Comparison of ENCODE assay signal across 17 mouse cellular contexts in the genomic region with DNA sequence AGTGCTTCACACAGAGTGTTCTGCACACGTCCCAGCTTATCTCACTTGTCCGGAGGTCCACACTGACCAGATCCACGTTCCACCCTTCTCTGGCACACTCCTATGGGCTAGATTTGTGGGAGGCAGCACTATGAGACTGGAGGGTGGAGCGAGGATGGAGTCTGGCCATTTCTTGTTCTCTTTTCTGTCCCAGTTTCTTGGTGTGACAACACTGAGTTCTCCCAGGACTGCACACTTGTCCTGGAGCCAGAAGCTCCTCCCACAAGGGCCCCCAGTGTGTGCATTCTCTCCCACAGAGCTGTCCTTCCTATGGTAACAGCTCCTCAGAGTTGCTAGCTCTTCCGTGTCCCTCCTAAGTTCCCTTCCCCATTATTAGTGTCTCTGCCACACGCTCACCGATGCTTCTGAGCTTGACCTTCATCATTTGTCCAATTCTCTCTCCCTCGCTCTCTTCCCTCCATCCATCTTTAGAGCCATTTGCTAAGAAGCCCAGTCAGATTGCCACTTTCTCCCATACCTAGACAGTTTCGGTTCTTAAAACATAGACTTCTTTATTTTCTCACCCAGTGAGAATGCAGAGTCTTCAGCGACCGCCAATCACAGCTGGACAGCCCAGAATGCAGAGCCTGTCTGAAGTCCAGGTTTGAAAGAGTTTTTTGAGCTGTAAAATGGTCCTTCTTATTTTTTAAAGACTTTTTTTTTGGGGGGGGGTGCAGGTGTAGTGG. TPM values are rescaled to one million over a fixed set of nuclear protein-coding genes. Genes with fewer than 3 reads are reported as not detected.
DNase-seq lines count a peak whose midpoint lies in the region; ATAC-seq and TF ChIP-seq lines count a peak whose summit lies in the region.
"Had no signal": no experiment of that assay in that cellular context is flagged by ENCODE, and none has a peak within 500 bp of the region (broad histone marks: within the 10 kb centered on the region; RNA-seq: fewer than 3 reads in every experiment).

No protein-coding gene starts in this region.

- TF ChIP-seq CTCF in midbrain, postnatal 0 days (IDR thresholded peaks at IDR 0.05), result no peak

- WGBS in hindbrain, embryonic 15.5 days, result 69% methylated on average over 11 of the region's 11 CpGs
- 75% methylated on average over 11 of the region's 11 CpGs for WGBS in hindbrain, embryonic 12.5 days
- 74% methylated on average over 11 of the region's 11 CpGs for WGBS in midbrain, postnatal 0 days
- 78% methylated on average over 11 of the region's 11 CpGs for WGBS in midbrain, embryonic 13.5 days
- WGBS in neural tube, embryonic 15.5 days, result 76% methylated on average over 11 of the region's 11 CpGs

- no peaks in the 10 kb centered on the region for H3K27me3 ChIP-seq in hindbrain, embryonic 15.5 days
- no peaks in the 10 kb centered on the region for H3K27me3 ChIP-seq in hindbrain, embryonic 12.5 days
- H3K27me3 ChIP-seq in midbrain, postnatal 0 days (ENCODE audit: insufficient read depth, low read length), result no peaks in the 10 kb centered on the region
- no peaks in the 10 kb centered on the region for H3K27me3 ChIP-seq in midbrain, embryonic 13.5 days
- H3K27me3 ChIP-seq in neural tube, embryonic 15.5 days (replicated peaks), result no peaks in the 10 kb centered on the region
- H3K27me3 ChIP-seq: embryonic facial prominence, embryonic 12.5 days; neural tube, embryonic 13.5 days had no signal

- H3K27ac ChIP-seq in hindbrain, embryonic 15.5 days (replicated peaks), result no peak overlapping the region
- no peak overlapping the region for H3K27ac ChIP-seq in hindbrain, embryonic 12.5 days
- H3K27ac ChIP-seq in midbrain, postnatal 0 days (ENCODE audit: low read depth, low read length), result no peak overlapping the region
- H3K27ac ChIP-seq in midbrain, embryonic 13.5 days, result no peak overlapping the region
- peak overlapping the region; percentile 41; the same call in 1 of the 2 replicates for H3K27ac ChIP-seq in neural tube, embryonic 15.5 days (replicated peaks)
- H3K27ac ChIP-seq: embryonic facial prominence, embryonic 12.5 days; midbrain, embryonic 10.5 days; neural tube, embryonic 13.5 days had no signal

- no peak overlapping the region for H3K4me3 ChIP-seq in hindbrain, embryonic 15.5 days
- no peak overlapping the region for H3K4me3 ChIP-seq in hindbrain, embryonic 12.5 days
- no peak overlapping the region for H3K4me3 ChIP-seq in midbrain, postnatal 0 days (ENCODE audit: low read depth, low read length)
- H3K4me3 ChIP-seq in midbrain, embryonic 13.5 days (replicated peaks), result no peak overlapping the region
- no peak overlapping the region for H3K4me3 ChIP-seq in neural tube, embryonic 15.5 days (replicated peaks)
- H3K4me3 ChIP-seq: embryonic facial prominence, embryonic 12.5 days; midbrain, embryonic 10.5 days; neural tube, embryonic 13.5 days had no signal

- H3K4me1 ChIP-seq in hindbrain, embryonic 15.5 days (replicated peaks), result no peaks in the 10 kb centered on the region
- peaks cover 6% of the 10 kb centered on the region; the same call in 1 of the 2 replicates for H3K4me1 ChIP-seq in hindbrain, embryonic 12.5 days
- H3K4me1 ChIP-seq in midbrain, postnatal 0 days (ENCODE audit: insufficient read depth, low read length), result no peaks in the 10 kb centered on the region
- no peaks in the 10 kb centered on the region for H3K4me1 ChIP-seq in midbrain, embryonic 13.5 days (replicated peaks)
- H3K4me1 ChIP-seq in neural tube, embryonic 15.5 days, result no peaks in the 10 kb centered on the region

- H3K9me3 ChIP-seq in hindbrain, embryonic 15.5 days, result no peaks in the 10 kb centered on the region
- H3K9me3 ChIP-seq in hindbrain, embryonic 12.5 days (replicated peaks), result no peaks in the 10 kb centered on the region
- no peaks in the 10 kb centered on the region for H3K9me3 ChIP-seq in midbrain, postnatal 0 days (ENCODE audit: low read length)
- H3K9me3 ChIP-seq in midbrain, embryonic 13.5 days, result no peaks in the 10 kb centered on the region
- H3K9me3 ChIP-seq in neural tube, embryonic 15.5 days (replicated peaks), result no peaks in the 10 kb centered on the region
- H3K9me3 ChIP-seq: embryonic facial prominence, embryonic 12.5 days; midbrain, embryonic 10.5 days; neural tube, embryonic 13.5 days had no signal

- DNase-seq in midbrain, postnatal 0 days (ENCODE audit: low spot score), result peak; percentile 58
- DNase-seq in heart, adult 9 months (ENCODE audit: low spot score in 2 of 2), result peak; percentile 31 to 46
- no peak for DNase-seq in embryo, embryonic 10.5 days (ENCODE audit: low spot score)
- DNase-seq: cerebellum, adult 8-10 months; kidney, adult 11 months; lung, adult 2 months had no signal

- H3K4me2 ChIP-seq in hindbrain, embryonic 15.5 days, result no peak overlapping the region
- H3K4me2 ChIP-seq in hindbrain, embryonic 12.5 days (replicated peaks), result no peak overlapping the region
- H3K4me2 ChIP-seq in midbrain, postnatal 0 days (ENCODE audit: low read depth, low read length, poor library complexity, severe bottlenecking), result no peak overlapping the region
- H3K4me2 ChIP-seq in midbrain, embryonic 13.5 days (replicated peaks), result no peak overlapping the region
- no peak overlapping the region for H3K4me2 ChIP-seq in neural tube, embryonic 15.5 days
- H3K4me2 ChIP-seq: embryonic facial prominence, embryonic 12.5 days; neural tube, embryonic 13.5 days had no signal

- ATAC-seq in hindbrain, embryonic 15.5 days (ENCODE audit: low FRiP score, low read depth), result peak; percentile 65; the same call in 1 of the 2 replicates
- no peak for ATAC-seq in hindbrain, embryonic 12.5 days (ENCODE audit: low FRiP score)
- no peak for ATAC-seq in midbrain, postnatal 0 days (ENCODE audit: low FRiP score)
- no peak for ATAC-seq in midbrain, embryonic 13.5 days
- ATAC-seq in neural tube, embryonic 15.5 days (ENCODE audit: low FRiP score), result peak; percentile 65

- no peaks in the 10 kb centered on the region for H3K36me3 ChIP-seq in hindbrain, embryonic 15.5 days
- H3K36me3 ChIP-seq in hindbrain, embryonic 12.5 days, result no peaks in the 10 kb centered on the region
- H3K36me3 ChIP-seq in midbrain, postnatal 0 days (ENCODE audit: insufficient read depth, low read length), result no peaks in the 10 kb centered on the region
- no peaks in the 10 kb centered on the region for H3K36me3 ChIP-seq in midbrain, embryonic 13.5 days
- H3K36me3 ChIP-seq in neural tube, embryonic 15.5 days, result no peaks in the 10 kb centered on the region
- H3K36me3 ChIP-seq: embryonic facial prominence, embryonic 12.5 days; midbrain, embryonic 10.5 days; neural tube, embryonic 13.5 days had no signal

- no peak overlapping the region for H3K9ac ChIP-seq in hindbrain, embryonic 15.5 days
- no peak overlapping the region for H3K9ac ChIP-seq in hindbrain, embryonic 12.5 days
- no peak overlapping the region for H3K9ac ChIP-seq in midbrain, postnatal 0 days (replicated peaks; ENCODE audit: low read length, poor library complexity, severe bottlenecking)
- no peak overlapping the region for H3K9ac ChIP-seq in midbrain, embryonic 13.5 days (replicated peaks)
- no peak overlapping the region for H3K9ac ChIP-seq in neural tube, embryonic 15.5 days (replicated peaks)
- H3K9ac ChIP-seq: embryonic facial prominence, embryonic 12.5 days; neural tube, embryonic 13.5 days had no signal

RNA-seq across cellular contexts. Expression of a gene that starts 18.0 kb away (rescaled TPM):
- 2.0 and 2.3 TPM in 2 replicates for polyA plus RNA-seq in hindbrain, embryonic 15.5 days (2015; fragmentation: Nextera tagmentation; extraction: Ambion mirVana)
- 2.8 and 3.8 TPM in 2 replicates for polyA plus RNA-seq in hindbrain, embryonic 12.5 days (2016; fragmentation: Nextera tagmentation; extraction: Ambion mirVana)
- 1.3 and 4.9 TPM in 2 replicates for total RNA-seq in midbrain, postnatal 0 days (2014; rRNA removed)
- polyA plus RNA-seq in midbrain, postnatal 0 days (2015; fragmentation: Nextera tagmentation; extraction: Ambion mirVana), result 1.3 and 1.6 TPM in 2 replicates
- polyA plus RNA-seq in midbrain, embryonic 13.5 days (2015; fragmentation: Nextera tagmentation; extraction: Ambion mirVana), result 1.3 and 1.5 TPM in 2 replicates
- 3.5 and 3.6 TPM in 2 replicates for polyA plus RNA-seq in neural tube, embryonic 15.5 days (2015; fragmentation: Nextera tagmentation; extraction: Ambion mirVana)

RNA-seq across cellular contexts. Expression of a gene that starts 48.9 kb away (rescaled TPM):
- not detected in 2 replicates for polyA plus RNA-seq in hindbrain, embryonic 15.5 days (2015; fragmentation: Nextera tagmentation; extraction: Ambion mirVana)
- polyA plus RNA-seq in hindbrain, embryonic 12.5 days (2016; fragmentation: Nextera tagmentation; extraction: Ambion mirVana), result not detected in 2 replicates
- not detected in 2 replicates for total RNA-seq in midbrain, postnatal 0 days (2014; rRNA removed)
- polyA plus RNA-seq in midbrain, postnatal 0 days (2015; fragmentation: Nextera tagmentation; extraction: Ambion mirVana), result not detected in 2 replicates
- polyA plus RNA-seq in midbrain, embryonic 13.5 days (2015; fragmentation: Nextera tagmentation; extraction: Ambion mirVana), result not detected in 2 replicates
- polyA plus RNA-seq in neural tube, embryonic 15.5 days (2015; fragmentation: Nextera tagmentation; extraction: Ambion mirVana), result not detected in 2 replicates
- total RNA-seq: layer of hippocampus, adult 18-20 months; left cerebral cortex, postnatal 25 days had no signal
- polyA plus RNA-seq: embryonic facial prominence, embryonic 12.5 days; forebrain, embryonic 11.5 days; lung, adult 2 months; midbrain, embryonic 10.5 days; neural tube, embryonic 13.5 days; urinary bladder, adult 2 months had no signal

RNA-seq across cellular contexts. Expression of a gene that starts 52.9 kb away (rescaled TPM):
- polyA plus RNA-seq in hindbrain, embryonic 15.5 days (2015; fragmentation: Nextera tagmentation; extraction: Ambion mirVana), result 4.6 and 4.9 TPM in 2 replicates
- polyA plus RNA-seq in hindbrain, embryonic 12.5 days (2016; fragmentation: Nextera tagmentation; extraction: Ambion mirVana), result 12.6 and 15.8 TPM in 2 replicates
- 1.6 and 1.9 TPM in 2 replicates for total RNA-seq in midbrain, postnatal 0 days (2014; rRNA removed)
- polyA plus RNA-seq in midbrain, postnatal 0 days (2015; fragmentation: Nextera tagmentation; extraction: Ambion mirVana), result 1.8 and 1.9 TPM in 2 replicates
- 10.2 and 10.8 TPM in 2 replicates for polyA plus RNA-seq in midbrain, embryonic 13.5 days (2015; fragmentation: Nextera tagmentation; extraction: Ambion mirVana)
- polyA plus RNA-seq in neural tube, embryonic 15.5 days (2015; fragmentation: Nextera tagmentation; extraction: Ambion mirVana), result 4.6 and 7.6 TPM in 2 replicates

RNA-seq across cellular contexts. Expression of a gene that starts 52.9 kb away (rescaled TPM):
- polyA plus RNA-seq in hindbrain, embryonic 15.5 days (2015; fragmentation: Nextera tagmentation; extraction: Ambion mirVana), result 14.5 TPM in 2 replicates
- 14.5 and 17.6 TPM in 2 replicates for polyA plus RNA-seq in hindbrain, embryonic 12.5 days (2016; fragmentation: Nextera tagmentation; extraction: Ambion mirVana)
- total RNA-seq in midbrain, postnatal 0 days (2014; rRNA removed), result 21.5 and 39.0 TPM in 2 replicates
- 12.8 and 14.7 TPM in 2 replicates for polyA plus RNA-seq in midbrain, postnatal 0 days (2015; fragmentation: Nextera tagmentation; extraction: Ambion mirVana)
- polyA plus RNA-seq in midbrain, embryonic 13.5 days (2015; fragmentation: Nextera tagmentation; extraction: Ambion mirVana), result 14.8 and 15.5 TPM in 2 replicates
- 14.4 and 16.0 TPM in 2 replicates for polyA plus RNA-seq in neural tube, embryonic 15.5 days (2015; fragmentation: Nextera tagmentation; extraction: Ambion mirVana)

Comparison
In these comparisons a context has a peak if more than half of its experiments do, and no peak if none do; other contexts are left out.
1. ATAC-seq: peak in hindbrain, embryonic 15.5 days (single experiment) and neural tube, embryonic 15.5 days (single experiment); none in hindbrain, embryonic 12.5 days (single experiment), midbrain, postnatal 0 days (single experiment) and midbrain, embryonic 13.5 days (single experiment).